Mouse (Mus musculus) testis, adult 2 months (tissue): ENCODE measurements around the gene Usp33. TPM values are rescaled to one million over a fixed set of nuclear protein-coding genes. Genes with fewer than 3 reads are reported as not detected.

Source experiments
- H3K27ac ChIP-seq: fragments of 200-500 bp; 2 replicates; pipeline ENCODE4 v1.5.1; 2012; ENCODE audit warnings: low read depth, low read length; ENCODE audit not compliant: control insufficient read depth, insufficient read depth
- H3K27me3 ChIP-seq: fragments of 200-500 bp; 2 replicates; pipeline ENCODE4 v1.6.1; 2012; ENCODE audit warnings: mild to moderate bottlenecking, low read length, moderate library complexity; ENCODE audit not compliant: control insufficient read depth, insufficient read depth
- H3K36me3 ChIP-seq: fragments of 200-500 bp; 2 replicates; pipeline ENCODE4 v1.6.1; 2012; ENCODE audit warnings: mild to moderate bottlenecking, low read length; ENCODE audit not compliant: control insufficient read depth, insufficient read depth
- H3K4me1 ChIP-seq: fragments of 200-500 bp; 2 replicates; pipeline ENCODE4 v1.6.1; 2012; ENCODE audit warnings: low read length; ENCODE audit not compliant: control insufficient read depth, insufficient read depth
- H3K4me3 ChIP-seq: fragments of 200-500 bp; 2 replicates; pipeline ENCODE4 v1.5.1; 2012; ENCODE audit warnings: low read depth, mild to moderate bottlenecking, low read length, moderate library complexity, mixed read lengths; ENCODE audit not compliant: control insufficient read depth
- CTCF ChIP-seq: fragments of 200-500 bp; IDR thresholded peaks from 2 replicates; pipeline ENCODE4 v1.5.1; 2012; ENCODE audit warnings: low read depth, mild to moderate bottlenecking, inconsistent platforms, low read length, moderate library complexity; ENCODE audit not compliant: control insufficient read depth, insufficient read depth, insufficient replicate concordance
- POLR2A ChIP-seq: fragments of 200-500 bp; IDR thresholded peaks from 2 replicates; pipeline ENCODE4 v1.6.1; 2012; ENCODE audit warnings: low read depth, mild to moderate bottlenecking, inconsistent platforms, low read length, moderate library complexity; ENCODE audit not compliant: control insufficient read depth
- polyA plus RNA-seq: library from polyadenylated mRNA; depleted of rRNA; stranded (reverse); fragments of >200 nt; gene quantifications from 2 replicates; pipeline ENCODE4 v1.2.3, GENCODE M21; 2012

Usp33 gene
- polyA plus RNA-seq, 1 experiment, result 6.5 TPM

- Histone ChIP-seq H3K4me1 (no peaks in the 10 kb centered on the region), H3K27ac (no peak overlapping the region), H3K36me3 (peaks cover 2% of the 10 kb centered on the region), H3K27me3 (no peaks in the 10 kb centered on the region), H3K4me3 (no peak overlapping the region)
- TF ChIP-seq CTCF, result no peak
- TF ChIP-seq POLR2A, result no peak
Observed at GRCm38 (mm10) chr3:152332104-152332503, 14.2 kb upstream of the Usp33 start.

GRCm38 (mm10) chr3:152332545-152333300 lies 13.6 kb upstream of the Usp33 start:
- H3K27ac ChIP-seq, result no peak overlapping the region
- H3K27me3 ChIP-seq, result no peaks in the 10 kb centered on the region
- TF ChIP-seq CTCF (no peak), POLR2A (no peak)
- peaks cover 2% of the 10 kb centered on the region for H3K36me3 ChIP-seq
- no peaks in the 10 kb centered on the region for H3K4me1 ChIP-seq
- H3K4me3 ChIP-seq, result no peak overlapping the region

GRCm38 (mm10) chr3:152333641-152334040 lies 12.6 kb upstream of the Usp33 start:
- H3K27me3 ChIP-seq, result no peaks in the 10 kb centered on the region
- peaks cover 2% of the 10 kb centered on the region for H3K36me3 ChIP-seq
- H3K4me3 ChIP-seq, result no peak overlapping the region
- TF ChIP-seq CTCF (no peak), POLR2A (no peak)
- H3K27ac ChIP-seq, result no peak overlapping the region
- H3K4me1 ChIP-seq, result no peaks in the 10 kb centered on the region

GRCm38 (mm10) chr3:152336085-152336484 lies 10.2 kb upstream of the Usp33 start:
- Histone ChIP-seq H3K27ac (no peak overlapping the region), H3K27me3 (no peaks in the 10 kb centered on the region), H3K4me1 (peaks cover 4% of the 10 kb centered on the region), H3K4me3 (no peak overlapping the region), H3K36me3 (peaks cover 2% of the 10 kb centered on the region)
- TF ChIP-seq POLR2A (no peak), CTCF (no peak)

GRCm38 (mm10) chr3:152339862-152340557 lies 6.3 kb upstream of the Usp33 start, which contains the start of gene Miga1:
Gene Miga1 (minus strand): TSS chr3:152340407.
- peak; percentile 66 for TF ChIP-seq POLR2A
- no peak for TF ChIP-seq CTCF
- H3K27me3 ChIP-seq, result no peaks in the 10 kb centered on the region
- peak within 1 kb of the TSS; percentile 84 for H3K4me3 ChIP-seq
- H3K4me1 ChIP-seq, result peaks cover 4% of the 10 kb centered on the region
- H3K27ac ChIP-seq, result peak within 1 kb of the TSS; percentile 32
- peaks cover under 1% of the 10 kb centered on the region for H3K36me3 ChIP-seq

GRCm38 (mm10) chr3:152342961-152343517 lies 3.2 kb upstream of the Usp33 start:
- H3K4me3 ChIP-seq, result no peak overlapping the region
- no peaks in the 10 kb centered on the region for H3K36me3 ChIP-seq
- TF ChIP-seq CTCF, result no peak
- no peaks in the 10 kb centered on the region for H3K27me3 ChIP-seq
- peaks cover 6% of the 10 kb centered on the region for H3K4me1 ChIP-seq
- H3K27ac ChIP-seq, result no peak overlapping the region

- peaks cover 4% of the 10 kb centered on the region for H3K4me1 ChIP-seq
- H3K36me3 ChIP-seq, result no peaks in the 10 kb centered on the region
- H3K27me3 ChIP-seq, result no peaks in the 10 kb centered on the region
- TF ChIP-seq CTCF (no peak), POLR2A (no peak)
- H3K27ac ChIP-seq, result peak overlapping the region; percentile 10
- peak overlapping the region; percentile 79 for H3K4me3 ChIP-seq
Observed at GRCm38 (mm10) chr3:152346633-152347141, 409 bp downstream of the Usp33 start.
